Mouse (Mus musculus): ENCODE data around the gene Stip1.

The Stip1 gene

DNA sequence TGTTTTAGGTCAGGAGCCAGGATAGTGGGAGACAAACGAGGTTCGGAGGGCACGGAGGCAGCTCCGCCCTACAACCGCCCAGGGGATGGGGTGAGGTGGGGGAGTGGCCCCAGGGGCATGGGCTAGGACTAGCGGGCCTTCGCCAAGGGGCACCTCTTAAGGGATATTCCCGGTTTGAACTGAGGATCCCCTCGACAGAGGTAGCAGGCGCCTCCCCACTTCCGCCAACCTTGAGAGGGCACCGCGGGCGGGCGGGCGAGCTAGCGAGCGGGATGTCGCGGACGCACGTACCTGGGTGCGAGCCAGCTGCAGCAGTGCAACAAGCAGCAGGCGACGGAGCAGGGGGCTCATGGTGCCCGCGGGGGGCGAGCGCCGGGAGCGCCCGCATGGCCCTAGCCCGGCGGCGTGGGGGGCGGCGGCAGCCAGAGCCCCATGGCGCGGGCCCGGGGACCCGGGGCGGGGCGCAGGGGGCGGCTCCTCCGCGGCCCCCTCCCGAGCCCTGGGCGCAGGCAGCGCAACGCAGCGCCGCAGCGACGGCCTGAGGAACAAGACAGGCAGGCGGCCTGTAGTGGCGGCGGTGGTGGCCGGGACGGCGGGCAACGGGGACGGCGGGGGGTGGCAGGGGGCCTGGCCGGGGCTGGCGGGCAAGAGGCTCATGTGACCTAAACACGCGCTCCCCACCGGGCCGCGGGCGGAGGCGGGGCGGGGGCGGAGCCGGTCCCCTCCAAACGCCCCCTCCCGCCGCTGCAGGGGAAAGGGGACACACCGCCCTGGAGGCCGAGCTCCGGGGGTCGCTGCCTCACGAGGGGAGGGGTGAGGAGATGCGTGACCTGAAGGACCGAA is 52.5 kb downstream of the Stip1 start, which contains the start of gene Vegfb:
Gene Vegfb (minus strand): TSS at position 591 of the 843 bp plus-strand sequence.
- in situ Hi-C loops (cut with MboI, MseI) = no loop called here

GRCm38 (mm10) chr19:6985951-6986708 is 53.6 kb downstream of the Stip1 start:
- in situ Hi-C loops (cut with MboI, MseI) = no loop called here

DNA sequence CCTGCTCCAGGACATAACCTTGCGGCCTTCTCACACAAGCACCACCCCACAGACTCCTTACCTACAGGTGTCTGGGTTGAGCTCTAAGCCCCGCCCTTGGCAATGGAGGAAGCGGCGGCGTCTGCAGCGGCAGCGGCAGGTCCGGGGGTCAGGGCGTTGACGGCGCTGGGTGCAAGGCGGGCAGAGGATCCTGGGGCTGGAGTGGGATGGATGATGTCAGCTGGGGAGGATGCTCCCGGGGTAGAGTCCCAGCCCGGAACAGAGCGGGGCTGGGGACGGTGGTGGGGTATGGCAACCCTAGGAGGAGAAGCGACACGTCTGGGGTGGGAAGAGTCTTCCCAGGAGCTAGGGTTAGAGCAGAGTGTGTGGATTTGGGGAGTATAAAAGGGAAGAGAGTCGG is 54.5 kb downstream of the Stip1 start:
- in situ Hi-C loops (cut with MboI, MseI) = no loop called here

DNA sequence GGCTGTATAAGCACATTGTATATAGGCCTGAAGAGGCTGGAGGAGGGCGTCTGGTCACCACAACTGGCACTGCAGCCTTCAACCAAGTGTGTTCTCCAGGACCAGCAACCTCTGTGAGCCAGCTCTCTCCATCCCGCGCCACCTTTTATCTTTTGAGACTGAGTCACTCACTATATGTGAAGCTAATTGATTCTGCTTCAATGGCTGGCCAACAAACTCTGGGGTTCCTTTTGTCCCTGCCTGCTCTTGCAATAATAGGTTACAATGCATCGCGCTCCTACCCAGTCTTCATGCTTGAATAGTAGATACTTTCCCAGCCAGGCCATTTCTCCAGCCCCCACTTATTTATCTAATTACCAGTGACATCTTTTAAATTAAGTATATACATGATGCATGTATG is 56.1 kb downstream of the Stip1 start:
- in situ Hi-C loops (cut with MboI, MseI) = no loop called here

DNA sequence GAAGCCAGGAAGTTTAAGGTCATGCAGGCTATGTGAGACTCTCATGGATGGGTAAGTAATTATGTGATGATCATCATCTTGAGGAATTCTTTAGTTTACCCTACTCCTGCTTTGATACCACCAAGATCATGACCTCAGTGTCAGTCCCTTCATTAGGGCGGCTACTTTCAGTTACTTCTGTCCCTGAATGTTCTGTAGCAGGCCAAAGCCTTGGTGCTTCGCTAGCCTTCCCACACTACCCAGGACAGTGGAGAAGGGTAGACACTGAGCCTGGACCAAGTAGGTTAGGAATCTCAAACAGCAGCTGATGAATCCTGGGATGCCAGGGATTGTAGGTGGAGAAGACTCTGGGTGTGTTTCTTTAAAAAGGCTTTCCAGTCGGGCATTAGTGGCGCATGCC is 58.3 kb downstream of the Stip1 start:
- in situ Hi-C loops (cut with MboI, MseI) = no loop called here

GRCm38 (mm10) chr19:6980381-6981093 is 59.2 kb downstream of the Stip1 start, which contains the start of gene Fkbp2:
TSS of gene Fkbp2 (minus strand) at chr19:6980501.
- in situ Hi-C loops (cut with MboI, MseI) = no loop called here

GRCm38 (mm10) chr19:6979486-6980380 is 60.0 kb downstream of the Stip1 start:
- in situ Hi-C loops (cut with MboI, MseI) = loop anchor here (5.0 kb wide), 2 partner anchors 42 to 67 kb away; partner anchors contain the start of gene Prdx5

GRCm38 (mm10) chr19:6979001-6979479 is 60.7 kb downstream of the Stip1 start:
- in situ Hi-C loops (cut with MboI, MseI) = loop anchor here (5.0 kb wide), 2 partner anchors 42 to 67 kb away; partner anchors contain the start of gene Prdx5

- in situ Hi-C loops (cut with MboI, MseI) = loop anchor here (5.0 kb wide), 2 partner anchors 41 to 66 kb away; partner anchors contain the start of gene Prdx5
These were observed 61.2 kb downstream of the Stip1 start for GRCm38 (mm10) chr19:6978639-6978974.

DNA sequence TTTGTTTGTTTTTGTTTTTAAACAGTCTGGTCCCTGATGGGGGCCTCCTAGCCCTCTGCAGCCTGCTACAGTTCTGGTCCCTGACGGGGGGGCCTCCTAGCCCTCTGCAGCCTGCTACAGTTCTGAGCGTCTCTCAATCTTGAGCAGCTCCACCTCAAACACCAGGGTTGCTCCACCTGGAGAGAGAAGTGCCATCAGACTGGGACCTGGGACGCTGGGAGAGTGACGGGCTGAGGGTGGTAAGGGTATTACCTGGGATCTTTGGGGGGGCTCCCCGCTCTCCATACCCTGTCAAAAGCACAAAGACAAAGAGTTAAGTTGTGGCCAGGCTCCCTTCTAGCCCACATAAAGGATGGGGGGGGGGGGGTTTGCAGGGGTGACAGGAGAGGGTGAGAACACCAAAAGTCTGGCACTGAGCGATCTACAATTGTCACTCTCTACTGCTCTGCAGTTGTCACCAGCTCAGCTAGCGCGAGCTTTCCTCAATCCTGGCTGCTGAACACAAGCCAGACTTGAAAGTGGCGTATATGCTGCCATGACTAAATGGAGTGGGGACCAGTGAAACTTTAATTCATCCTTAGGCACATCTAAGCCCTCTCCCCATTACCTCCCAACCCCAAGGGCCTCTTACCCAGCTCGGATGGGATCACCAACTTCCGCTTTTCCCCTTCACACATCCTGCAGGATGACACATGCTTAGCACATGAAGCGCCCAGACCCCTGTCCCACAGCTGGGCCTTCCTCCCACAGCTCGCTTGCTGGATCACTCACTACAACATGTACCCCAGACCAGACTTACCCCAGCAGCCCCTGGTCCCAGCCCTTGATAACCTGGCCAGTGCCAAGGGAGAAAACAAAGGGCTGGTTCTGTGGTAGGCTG is 61.8 kb downstream of the Stip1 start:
- in situ Hi-C loops (cut with MboI, MseI) = loop anchor here (5.0 kb wide), 2 partner anchors 41 to 66 kb away; partner anchors contain the start of gene Prdx5

DNA sequence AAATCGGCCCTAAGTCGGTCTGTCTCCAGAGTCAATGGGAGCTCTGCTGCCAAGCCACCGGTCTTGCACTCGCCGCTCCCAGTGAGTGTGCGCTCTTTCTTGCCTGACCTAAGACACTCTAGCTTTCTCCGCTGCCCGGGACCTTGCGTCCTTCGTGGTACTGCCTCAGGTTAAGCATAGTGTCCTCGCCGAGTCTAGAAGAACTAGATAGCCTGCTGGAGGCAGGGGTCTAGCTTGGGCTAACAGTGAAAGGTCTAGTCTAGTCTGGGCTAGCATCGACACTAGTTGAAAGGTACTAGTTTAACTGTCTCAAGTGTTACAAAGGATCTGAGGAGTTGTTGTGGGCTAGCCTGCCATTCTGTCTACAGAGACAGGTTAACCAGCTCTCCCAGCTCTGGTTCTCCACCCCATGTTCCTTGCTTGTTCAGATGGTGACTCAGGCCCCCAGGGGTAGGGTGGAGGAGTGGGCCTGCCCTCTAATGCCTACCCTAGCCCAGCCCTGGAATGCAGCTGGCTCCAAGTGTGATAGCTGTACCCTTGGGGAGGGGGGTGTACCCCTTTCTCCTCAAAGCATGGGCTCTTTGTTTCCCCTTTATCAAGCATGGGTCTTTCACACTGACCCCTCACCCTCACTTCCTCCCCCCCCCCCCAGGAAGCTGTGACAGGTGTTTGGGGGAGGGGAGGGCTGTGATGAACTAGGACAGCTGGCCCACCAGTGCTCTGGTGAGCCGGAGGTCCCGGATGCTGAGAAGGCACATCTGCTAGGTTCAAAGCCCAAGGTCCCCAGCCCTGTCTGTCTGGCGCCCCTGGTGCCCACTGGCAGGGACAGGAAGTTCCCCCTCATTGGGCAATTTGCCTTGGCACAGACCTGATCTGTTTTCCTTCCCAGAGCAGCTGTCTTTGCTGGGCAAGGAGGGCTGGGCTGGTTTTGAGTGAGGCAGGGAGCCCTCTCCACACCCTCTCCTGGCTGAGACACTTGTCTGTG is 63.9 kb downstream of the Stip1 start, which contains the start of gene Plcb3:
Gene Plcb3 (minus strand): TSS at position 934 of the 985 bp plus-strand sequence.
- in situ Hi-C loops (cut with MboI, MseI) = loop anchor here (5.0 kb wide), 2 partner anchors 39 to 64 kb away; partner anchors contain the start of gene Prdx5

DNA sequence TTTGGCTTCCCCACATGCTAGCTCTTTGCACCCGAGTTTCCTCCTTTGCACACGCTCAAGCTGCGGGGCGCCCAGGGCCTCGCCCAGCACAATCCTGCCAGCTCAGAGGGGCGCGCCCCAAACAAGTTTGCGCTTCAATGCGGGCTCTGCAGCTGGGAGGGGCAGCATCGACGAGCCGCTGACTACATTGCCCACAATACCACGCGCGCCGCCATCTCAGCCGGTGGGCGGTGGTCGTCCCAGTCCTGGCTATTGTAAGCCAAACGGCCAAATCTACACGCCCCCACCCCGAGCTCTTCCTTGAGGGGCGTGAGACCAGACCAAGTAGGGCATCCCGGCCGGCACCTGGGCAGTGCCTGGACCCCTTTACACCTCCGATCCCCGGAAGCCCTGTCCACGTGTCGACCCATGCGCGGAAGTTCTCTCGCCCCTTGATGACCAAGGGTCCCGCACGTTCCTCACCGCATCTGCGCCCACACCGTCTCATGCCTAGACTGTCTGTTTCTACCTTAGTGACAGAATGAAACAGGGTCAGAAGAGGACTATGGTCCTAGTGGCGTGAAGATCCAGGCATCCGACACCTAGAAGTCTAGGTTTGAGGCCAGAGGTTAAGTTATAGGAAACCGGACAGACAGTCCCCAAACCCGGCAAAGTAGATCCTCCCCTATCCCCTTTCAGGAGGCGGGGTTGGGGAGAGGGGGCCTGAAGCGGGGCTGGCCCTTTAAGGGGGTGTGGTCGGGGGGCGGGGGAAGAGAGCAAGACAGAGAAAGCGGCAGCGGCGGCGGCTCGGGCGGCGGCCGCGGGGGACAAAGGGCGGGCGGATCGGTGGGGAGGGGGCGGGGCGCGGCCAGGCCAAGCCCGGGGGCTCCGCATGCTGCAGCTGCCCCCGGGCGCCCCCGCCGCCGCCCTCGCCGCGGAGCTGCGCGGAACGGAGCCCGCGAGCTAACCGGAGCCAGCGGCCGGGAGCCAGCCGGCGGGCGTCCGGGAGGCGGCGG is 65.3 kb downstream of the Stip1 start, which contains the start of gene Ppp1r14b:
Gene Ppp1r14b (plus strand): TSS at position 758 of the 995 bp plus-strand sequence.
- in situ Hi-C loops (cut with MboI, MseI) = loop anchor here (5.0 kb wide), 2 partner anchors 37 to 62 kb away; partner anchors contain the start of gene Prdx5

- in situ Hi-C loops (cut with MboI, MseI) = no loop called here
These were observed 66.1 kb downstream of the Stip1 start for GRCm38 (mm10) chr19:6973581-6974190.

DNA sequence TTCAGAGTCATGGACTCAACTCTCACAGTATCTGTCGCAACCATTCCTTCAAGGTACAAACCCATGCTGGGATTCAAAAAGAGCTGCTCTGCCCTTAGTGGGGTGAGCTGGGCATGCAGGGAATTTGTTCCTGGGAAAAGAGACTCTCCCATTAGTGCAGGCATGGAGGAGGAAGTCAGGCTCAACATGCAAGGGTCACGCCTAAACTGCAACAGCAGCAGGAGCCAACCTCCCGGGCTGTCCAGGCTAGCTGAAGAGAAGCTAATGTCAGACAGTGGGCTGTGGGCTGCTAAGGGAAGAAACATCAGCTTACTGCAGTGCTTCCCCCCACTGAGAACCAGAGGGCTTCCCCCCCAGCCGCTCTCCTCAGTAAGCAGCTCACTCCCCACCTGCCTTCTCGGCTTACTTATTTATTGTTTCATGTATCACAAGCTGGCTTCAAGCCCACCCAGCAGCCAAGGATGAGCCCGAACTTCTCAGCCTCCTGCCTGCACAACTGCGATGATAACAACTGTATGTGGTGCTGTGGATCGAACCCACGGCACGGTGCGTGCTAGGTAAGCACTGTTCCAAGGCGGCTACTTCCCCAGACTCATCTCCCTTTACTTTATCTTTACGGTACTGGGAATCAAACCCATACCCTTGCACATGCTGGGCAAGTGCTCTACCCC is 67.4 kb downstream of the Stip1 start:
- in situ Hi-C loops (cut with MboI, MseI) = no loop called here

- in situ Hi-C loops (cut with MboI, MseI) = no loop called here
These were observed 68.1 kb downstream of the Stip1 start for GRCm38 (mm10) chr19:6971644-6972043.
